Mouse (Mus musculus) embryonic facial prominence, embryonic 11.5 days (tissue): ENCODE data around the gene BC004004. TPM values are rescaled to one million over a fixed set of nuclear protein-coding genes. Genes with fewer than 3 reads are reported as not detected.

Experiments used
- ATAC-seq: fragments of 200-750 bp; cut with Nextera tagmentation; replicated peaks from 2 replicates; pipeline ENCODE4 v1.8.0; 2017; ENCODE audit warnings: low read depth; ENCODE audit not compliant: insufficient number of reproducible peaks, low FRiP score, low TSS enrichment
- DNase-seq: peaks from one replicate; pipeline ENCODE4 v3.0.0-alpha.2; 2015; ENCODE audit warnings: low spot score
- H3K27ac ChIP-seq: fragments of 300-500 bp; sonication (generic); replicated peaks from 2 replicates; pipeline ENCODE4 v1.5.1; 2014; ENCODE audit warnings: mild to moderate bottlenecking, low read depth, low read length, control low read depth
- H3K27me3 ChIP-seq: fragments of 300-500 bp; sonication (generic); 2 replicates; pipeline ENCODE4 v1.6.1; 2014; ENCODE audit warnings: mild to moderate bottlenecking, low read length, moderate library complexity, mixed read lengths; ENCODE audit not compliant: control insufficient read depth, insufficient read depth
- H3K36me3 ChIP-seq: fragments of 300-500 bp; sonication (generic); replicated peaks from 2 replicates; pipeline ENCODE4 v1.6.1; 2014; ENCODE audit warnings: low read depth, mild to moderate bottlenecking, low read length, moderate library complexity, mixed read lengths; ENCODE audit not compliant: control insufficient read depth, insufficient read depth
- H3K4me1 ChIP-seq: fragments of 300-500 bp; sonication (generic); 2 replicates; pipeline ENCODE4 v1.6.1; 2014; ENCODE audit warnings: low read length, mixed read lengths; ENCODE audit not compliant: control insufficient read depth, insufficient read depth
- H3K4me2 ChIP-seq: fragments of 300-500 bp; sonication (generic); 2 replicates; pipeline ENCODE4 v1.6.1; 2014; ENCODE audit warnings: low read depth, mild to moderate bottlenecking, control low read depth, low read length, moderate library complexity
- H3K4me3 ChIP-seq: fragments of 300-500 bp; sonication (generic); 2 replicates; pipeline ENCODE4 v1.5.1; 2014; ENCODE audit warnings: low read depth, low read length, control low read depth
- H3K9ac ChIP-seq: fragments of 300-500 bp; sonication (generic); replicated peaks from 2 replicates; pipeline ENCODE4 v1.6.1; 2014; ENCODE audit warnings: mild to moderate bottlenecking, control low read depth, low read length
- H3K9me3 ChIP-seq: fragments of 300-500 bp; sonication (generic); replicated peaks from 2 replicates; pipeline ENCODE4 v1.6.1; 2016; ENCODE audit warnings: mild to moderate bottlenecking, low read length, inconsistent platforms, mixed read lengths; ENCODE audit not compliant: control insufficient read depth
- WGBS: fragments of 180-500 bp; shearing (Covaris S2); extraction: QIAGEN DNeasy Blood & Tissue Kit; methylation state at CpG from one replicate; pipeline ENCODE4 v1.1.7; 2014; 5-methylcytosine and 5-hydroxymethylcytosine counted together
- polyA plus RNA-seq: library from polyadenylated mRNA; unstranded; fragments of >200 nt; fragmentation: Nextera tagmentation; extraction: Ambion mirVana; gene quantifications from 2 replicates; pipeline ENCODE4 v1.2.1, GENCODE M21; 2014

The BC004004 gene
- polyA plus RNA-seq = 55.1 and 55.4 TPM in 2 replicates

DNA sequence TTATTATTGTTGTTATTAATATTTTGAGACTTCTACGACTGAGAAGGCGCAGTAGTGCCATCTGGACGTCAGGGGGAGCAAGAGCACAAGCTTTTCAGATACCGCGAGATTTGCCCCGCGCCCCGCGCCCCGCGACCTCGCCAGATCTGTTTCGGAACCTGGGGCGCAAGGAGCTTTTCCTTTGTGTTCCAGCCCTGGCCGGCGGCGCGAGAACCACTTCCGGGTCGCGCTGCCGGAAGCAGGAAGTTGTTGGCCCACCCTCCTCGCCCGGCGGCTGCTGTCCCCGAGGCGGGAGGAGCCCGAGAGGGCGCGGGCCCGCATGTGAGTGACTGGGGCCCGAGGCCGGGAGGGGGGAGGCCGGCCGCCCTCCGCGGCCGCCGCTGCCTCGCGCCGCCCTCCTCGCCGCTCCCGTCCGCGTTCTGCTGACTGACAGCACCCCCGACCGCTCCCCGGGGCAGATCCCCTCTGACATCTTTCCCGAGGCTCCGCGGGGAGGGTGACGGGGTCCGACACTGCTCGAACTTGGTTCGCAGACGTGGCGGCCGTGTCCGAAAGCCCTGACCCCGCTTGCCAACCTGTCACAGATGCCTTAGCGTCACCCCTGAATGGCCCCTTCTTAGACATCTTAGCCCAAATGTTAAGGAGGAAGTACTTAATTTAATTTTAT, at the start of gene BC004004:
TSS of gene BC004004 (plus strand) at position 107 of the 667 bp plus-strand sequence.
- Histone ChIP-seq H3K36me3 (no peaks in the 10 kb centered on the region), H3K4me2 (peak within 1 kb of the TSS; percentile 56), H3K27ac (peak within 1 kb of the TSS; percentile 77), H3K4me3 (peak within 1 kb of the TSS; percentile 88), H3K4me1 (peaks cover 7% of the 10 kb centered on the region; the same call in 1 of the 2 replicates), H3K27me3 (no peaks in the 10 kb centered on the region), H3K9ac (peak within 1 kb of the TSS; percentile 91), H3K9me3 (no peaks in the 10 kb centered on the region)
- ATAC-seq (peak; percentile 79), DNase-seq (peak; percentile 97)
- under 1% methylated on average over 58 of the region's 63 CpGs for WGBS

DNA sequence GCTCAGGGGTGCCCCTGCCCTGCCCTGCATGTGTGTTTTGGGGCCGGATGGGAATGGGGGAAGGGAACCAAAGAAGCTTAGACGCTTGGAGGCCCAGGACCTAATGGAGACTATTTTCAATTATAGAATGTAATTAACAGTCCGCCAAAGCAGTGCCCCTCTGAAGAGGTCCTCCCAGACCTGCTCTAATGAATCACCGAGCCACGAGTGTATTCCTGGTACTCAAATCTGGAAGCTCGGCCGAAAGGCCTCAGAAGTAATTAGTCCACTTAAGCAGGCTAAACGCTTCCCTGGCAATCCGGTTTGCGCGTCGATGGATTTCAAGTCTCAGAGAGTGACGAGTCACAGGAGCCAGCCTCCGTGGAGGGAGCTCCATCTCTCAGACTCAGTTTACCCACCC, 48.0 kb upstream of the BC004004 start:
- DNase-seq (no peak), ATAC-seq (no peak)
- H3K4me3 ChIP-seq = no peak overlapping the region
- WGBS = 51% methylated on average over 14 of the region's 14 CpGs
- no peak overlapping the region for H3K9ac ChIP-seq
- no peaks in the 10 kb centered on the region for H3K27me3 ChIP-seq
- no peaks in the 10 kb centered on the region for H3K36me3 ChIP-seq
- H3K27ac ChIP-seq = no peak overlapping the region
- H3K9me3 ChIP-seq = no peaks in the 10 kb centered on the region
- H3K4me2 ChIP-seq = no peak overlapping the region
- H3K4me1 ChIP-seq = no peaks in the 10 kb centered on the region

DNA sequence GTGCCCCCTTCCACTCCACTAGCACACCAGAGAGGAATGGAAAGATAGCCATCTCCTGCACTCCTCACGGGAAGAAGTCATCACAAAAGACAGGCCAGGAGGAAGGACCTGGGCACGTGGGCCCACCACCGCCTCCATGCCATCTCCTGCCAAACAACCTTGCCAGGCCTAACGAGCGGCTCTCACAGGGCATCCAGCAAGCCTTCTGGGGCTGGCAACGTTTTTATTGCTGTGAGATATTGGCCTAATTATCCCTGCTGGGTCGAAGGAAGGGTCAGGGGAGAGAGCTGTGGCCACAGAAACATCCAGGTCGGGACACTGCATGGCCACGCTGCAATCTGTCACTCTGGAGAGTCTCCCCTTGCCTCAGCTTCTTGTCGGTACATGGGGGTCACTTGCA, 37.5 kb upstream of the BC004004 start:
- DNase-seq (no peak), ATAC-seq (no peak)
- WGBS = 79% methylated on average over 10 of the region's 10 CpGs
- H3K27me3 ChIP-seq = no peaks in the 10 kb centered on the region
- H3K4me2 ChIP-seq = no peak overlapping the region
- H3K4me3 ChIP-seq = no peak overlapping the region
- no peak overlapping the region for H3K27ac ChIP-seq
- H3K36me3 ChIP-seq = no peaks in the 10 kb centered on the region
- H3K4me1 ChIP-seq = no peaks in the 10 kb centered on the region
- no peaks in the 10 kb centered on the region for H3K9me3 ChIP-seq
- no peak overlapping the region for H3K9ac ChIP-seq

DNA sequence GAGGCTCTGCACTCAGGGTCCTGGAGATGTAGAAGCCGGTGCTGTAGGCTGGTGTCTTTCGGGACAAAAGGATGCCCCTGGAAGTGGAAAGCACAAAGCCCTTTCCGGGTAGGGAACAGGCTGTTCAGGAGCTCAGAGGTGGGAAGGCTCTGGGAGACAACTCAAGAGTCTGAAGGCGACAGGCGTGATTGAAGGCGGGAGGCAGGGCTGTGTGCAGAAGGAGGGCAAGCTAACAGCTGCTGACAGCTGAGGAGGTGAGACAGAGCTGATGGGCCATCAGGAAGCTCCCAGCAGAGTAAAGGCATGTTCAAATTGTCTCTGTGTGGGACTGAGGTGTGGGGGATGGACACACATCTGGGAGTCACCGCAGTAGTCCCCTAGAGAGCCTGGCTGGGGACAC, 32.5 kb upstream of the BC004004 start:
- ATAC-seq (no peak), DNase-seq (no peak)
- 71% methylated on average over 7 of the region's 7 CpGs for WGBS
- Histone ChIP-seq H3K9me3 (no peaks in the 10 kb centered on the region), H3K4me2 (no peak overlapping the region), H3K27ac (no peak overlapping the region), H3K36me3 (no peaks in the 10 kb centered on the region), H3K4me1 (no peaks in the 10 kb centered on the region), H3K4me3 (no peak overlapping the region), H3K9ac (no peak overlapping the region), H3K27me3 (peaks cover 12% of the 10 kb centered on the region)

DNA sequence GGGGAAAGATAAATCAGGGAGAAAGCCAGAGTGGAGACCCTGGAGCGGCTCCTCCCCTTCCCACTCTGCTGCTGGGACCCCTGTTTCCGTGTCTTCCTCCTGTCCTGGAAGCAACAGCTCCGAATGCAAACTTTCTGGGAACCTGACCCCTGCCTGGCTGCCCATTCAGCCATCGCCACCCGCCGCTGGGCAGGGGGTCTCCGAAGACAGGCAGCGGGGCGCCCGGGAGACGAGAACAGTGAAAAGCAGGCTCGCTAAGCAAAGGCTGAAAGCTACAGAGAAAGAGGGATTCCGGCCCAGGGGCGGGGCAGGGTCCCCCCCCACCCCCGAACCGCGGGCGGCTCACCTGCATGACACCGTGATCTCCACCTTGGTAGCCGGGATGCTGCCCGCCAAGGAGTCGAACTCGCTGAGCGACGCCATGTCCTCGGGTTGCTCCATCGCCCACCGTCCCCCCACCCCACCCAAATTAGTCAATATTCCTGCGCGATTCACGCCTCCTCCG, 31.3 kb upstream of the BC004004 start:
- DNase-seq = no peak
- H3K27me3 ChIP-seq = peaks cover 12% of the 10 kb centered on the region
- no peaks in the 10 kb centered on the region for H3K4me1 ChIP-seq
- no peaks in the 10 kb centered on the region for H3K9me3 ChIP-seq
- H3K4me2 ChIP-seq = peak overlapping the region; percentile 100
- H3K4me3 ChIP-seq = peak overlapping the region; percentile 64
- no peak overlapping the region for H3K27ac ChIP-seq
- ATAC-seq = no peak
- H3K9ac ChIP-seq = peak overlapping the region; percentile 64
- 2% methylated on average over 28 of the region's 32 CpGs for WGBS
- no peaks in the 10 kb centered on the region for H3K36me3 ChIP-seq

DNA sequence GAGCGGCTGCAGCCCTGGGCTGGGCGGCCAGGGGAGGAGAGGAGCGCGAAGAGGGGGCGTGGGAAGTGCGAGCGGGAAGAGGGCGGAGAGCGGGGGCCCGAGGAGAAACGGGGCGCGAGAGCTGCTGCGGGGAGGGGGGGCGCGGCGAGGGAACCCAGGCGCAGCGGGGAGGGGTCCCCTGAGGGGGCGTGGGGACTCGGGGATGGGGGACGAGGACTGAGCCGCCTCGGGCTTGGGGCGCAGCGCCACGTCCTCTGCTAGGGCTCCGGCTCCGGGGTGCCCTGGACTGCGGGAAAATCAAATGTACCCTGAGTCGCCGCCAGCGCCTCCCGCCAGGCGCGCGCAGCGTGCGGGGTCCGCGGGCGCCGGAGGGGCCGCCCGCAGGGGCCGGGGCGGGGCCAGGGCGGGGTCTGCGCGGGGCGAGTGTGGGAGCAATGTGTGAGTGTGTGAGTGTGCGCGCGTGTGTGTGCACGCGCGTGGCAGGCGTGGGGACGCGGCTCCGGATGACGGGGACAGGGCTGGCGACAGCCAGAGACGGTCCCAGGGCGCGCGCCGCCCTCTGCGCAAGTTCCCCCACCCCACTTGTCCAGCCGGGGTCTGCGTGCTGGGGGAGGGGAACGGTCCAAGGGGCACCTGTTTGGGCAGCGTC, 30.7 kb upstream of the BC004004 start, which contains the start of gene Cpne5:
TSS of gene Cpne5 (minus strand) at position 396 of the 649 bp plus-strand sequence.
- Histone ChIP-seq H3K27ac (no peak within 1 kb of the TSS), H3K36me3 (no peaks in the 10 kb centered on the region), H3K9me3 (no peaks in the 10 kb centered on the region), H3K4me1 (no peaks in the 10 kb centered on the region), H3K27me3 (peaks cover 12% of the 10 kb centered on the region), H3K9ac (peak within 1 kb of the TSS; percentile 64), H3K4me3 (peak within 1 kb of the TSS; percentile 64), H3K4me2 (peak within 1 kb of the TSS; percentile 100)
- ATAC-seq (peak; percentile 41), DNase-seq (peak; percentile 40)
- WGBS = 0% methylated on average over 22 of the region's 73 CpGs

DNA sequence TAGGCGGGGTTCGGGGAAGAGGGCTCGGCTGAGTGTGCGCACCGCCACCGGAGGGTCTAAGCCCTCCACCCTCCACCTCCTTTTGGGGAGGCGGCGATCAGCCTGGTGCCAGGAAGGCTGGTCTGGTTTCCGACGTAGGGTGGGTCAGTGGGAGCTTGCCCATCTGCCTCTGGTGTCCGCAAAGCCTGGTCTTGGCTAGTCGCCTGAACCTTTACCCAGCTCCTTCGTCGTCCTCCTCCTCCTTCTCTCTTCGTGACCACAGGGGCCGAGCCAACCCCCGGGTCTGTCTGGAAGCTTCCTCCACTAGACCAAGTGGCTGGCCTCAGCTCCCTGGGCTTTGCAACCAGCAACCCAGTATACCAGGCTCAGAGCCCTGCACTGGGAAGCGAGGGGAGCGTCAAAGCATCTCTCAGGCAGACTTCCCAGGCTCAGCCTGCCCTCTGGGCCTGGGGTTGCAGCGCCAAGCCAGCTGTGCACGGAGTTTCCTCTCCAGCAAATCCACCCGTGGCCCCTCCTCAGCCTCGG, 30.1 kb upstream of the BC004004 start:
- WGBS = 2% methylated on average over 23 of the region's 23 CpGs
- DNase-seq (no peak), ATAC-seq (peak; percentile 57; the same call in 1 of the 2 replicates)
- H3K9ac ChIP-seq = peak overlapping the region; percentile 64
- peak overlapping the region; percentile 100 for H3K4me2 ChIP-seq
- peaks cover 12% of the 10 kb centered on the region for H3K27me3 ChIP-seq
- no peaks in the 10 kb centered on the region for H3K36me3 ChIP-seq
- no peaks in the 10 kb centered on the region for H3K9me3 ChIP-seq
- peak overlapping the region; percentile 64 for H3K4me3 ChIP-seq
- H3K27ac ChIP-seq = no peak overlapping the region
- no peaks in the 10 kb centered on the region for H3K4me1 ChIP-seq

DNA sequence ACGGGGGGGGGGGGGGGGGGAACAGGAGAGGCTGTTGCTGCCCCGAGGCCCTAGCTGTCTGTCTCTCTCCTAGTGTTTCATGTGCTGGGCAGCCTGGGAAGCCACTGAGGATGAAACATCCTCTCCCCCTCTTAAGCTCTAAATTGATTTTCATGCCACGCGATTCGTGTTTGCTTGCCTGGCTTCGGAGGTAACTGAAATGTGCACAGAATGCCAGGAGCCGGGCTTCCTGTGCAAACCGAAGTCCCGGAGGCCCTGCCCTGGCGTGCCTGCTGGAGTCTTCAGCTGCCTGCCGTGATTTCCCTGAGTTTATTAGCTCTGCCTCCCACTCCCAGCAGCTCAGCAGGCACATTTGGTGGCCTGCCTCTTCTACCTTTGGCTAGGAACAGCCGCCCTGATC, 23.7 kb upstream of the BC004004 start:
- no peak for ATAC-seq
- WGBS = 17% methylated on average over 11 of the region's 12 CpGs
- H3K4me1 ChIP-seq = peaks cover 13% of the 10 kb centered on the region
- H3K4me2 ChIP-seq = no peak overlapping the region
- H3K9me3 ChIP-seq = no peaks in the 10 kb centered on the region
- peak; percentile 43 for DNase-seq
- H3K27me3 ChIP-seq = no peaks in the 10 kb centered on the region
- H3K27ac ChIP-seq = no peak overlapping the region
- no peak overlapping the region for H3K9ac ChIP-seq
- H3K36me3 ChIP-seq = peaks cover 3% of the 10 kb centered on the region
- no peak overlapping the region for H3K4me3 ChIP-seq
